Mouse (Mus musculus) erythroblast, embryonic 14.5 days (primary cell): ENCODE data around the gene Creg2. TPM values are rescaled to one million over a fixed set of nuclear protein-coding genes. Genes with fewer than 3 reads are reported as not detected.

Experiments used
- H3K27me3 ChIP-seq: 2 replicates; pipeline ENCODE4 v1.6.1; 2012; ENCODE audit warnings: inconsistent platforms; ENCODE audit not compliant: control insufficient read depth
- H3K36me3 ChIP-seq: 2 replicates; pipeline ENCODE4 v1.6.1; 2012; ENCODE audit warnings: mild to moderate bottlenecking, inconsistent platforms; ENCODE audit not compliant: control insufficient read depth
- H3K4me1 ChIP-seq: 2 replicates; pipeline ENCODE4 v1.6.1; 2012; ENCODE audit warnings: inconsistent platforms; ENCODE audit not compliant: control insufficient read depth
- H3K4me3 ChIP-seq: replicated peaks from 2 replicates; pipeline ENCODE3; 2012; ENCODE audit warnings: moderate library complexity, mild to moderate bottlenecking, inconsistent platforms
- H3K9me3 ChIP-seq: 2 replicates; pipeline ENCODE4 v1.6.1; 2012; ENCODE audit warnings: low read length, inconsistent platforms, mixed read lengths; ENCODE audit not compliant: control insufficient read depth
- GATA1 ChIP-seq: IDR thresholded peaks from 2 replicates; pipeline ENCODE4 v1.6.1; 2012; ENCODE audit warnings: low read length, inconsistent platforms, mixed read lengths
- TAL1 ChIP-seq: IDR thresholded peaks from 3 replicates; pipeline ENCODE4 v1.6.1; 2012; ENCODE audit warnings: low read length, inconsistent platforms, mixed read lengths
- polyA plus RNA-seq: library from polyadenylated mRNA; stranded (reverse); fragments of >175 nt; gene quantifications from 2 replicates; pipeline ENCODE4 v1.2.3, GENCODE M21; 2012

Creg2 gene
- polyA plus RNA-seq, 1 experiment = not detected

DNA sequence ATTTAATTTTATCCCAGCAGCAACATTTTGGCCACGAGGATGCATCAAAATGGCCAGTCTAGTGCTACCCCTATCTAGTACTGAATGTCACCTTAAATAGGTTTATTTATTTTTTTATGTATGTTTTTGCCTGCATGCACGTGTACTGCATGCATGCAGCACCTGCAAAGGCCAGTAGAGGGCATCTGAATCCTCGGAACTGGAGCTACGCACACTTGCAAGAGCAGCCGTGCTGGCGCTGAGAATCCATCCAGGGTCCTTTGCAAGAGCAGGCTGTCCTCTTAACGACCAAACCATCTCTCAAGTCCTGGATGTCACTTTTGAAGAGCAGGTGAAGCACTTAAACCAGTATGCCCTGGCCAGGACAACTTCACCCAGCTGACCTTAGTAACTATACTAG is 9.6 kb downstream of the Creg2 start:
- Histone ChIP-seq H3K4me3 (no peak overlapping the region), H3K4me1 (peaks cover 38% of the 10 kb centered on the region), H3K36me3 (peaks cover 2% of the 10 kb centered on the region; the same call in 1 of the 2 replicates), H3K27me3 (peaks cover 5% of the 10 kb centered on the region), H3K9me3 (peaks cover 6% of the 10 kb centered on the region)
- TF ChIP-seq GATA1 = no peak
- TF ChIP-seq TAL1 = no peak

DNA sequence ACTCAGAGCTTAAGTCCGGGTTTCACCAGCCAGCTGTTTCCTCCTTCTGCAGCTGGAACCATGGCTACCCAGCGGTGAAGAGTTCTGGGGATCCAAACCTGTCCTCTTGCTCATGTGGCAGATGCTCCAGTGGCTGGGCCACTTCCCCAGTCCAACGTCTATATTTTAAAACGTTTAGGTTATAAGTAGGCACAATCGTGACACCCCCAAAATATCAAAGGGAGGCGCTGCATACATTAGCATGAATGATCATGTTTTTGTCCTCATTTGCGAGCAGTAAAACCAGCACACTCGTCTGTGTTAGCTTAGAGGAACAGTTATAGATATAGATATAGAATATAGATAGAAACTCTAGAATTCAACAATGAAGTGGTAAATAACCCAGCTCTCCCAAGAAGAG is 14.1 kb downstream of the Creg2 start:
- Histone ChIP-seq H3K27me3 (peaks cover 23% of the 10 kb centered on the region), H3K4me3 (no peak overlapping the region), H3K9me3 (peaks cover 6% of the 10 kb centered on the region), H3K36me3 (peaks cover 2% of the 10 kb centered on the region; the same call in 1 of the 2 replicates), H3K4me1 (peaks cover 3% of the 10 kb centered on the region; the same call in 1 of the 2 replicates)
- TF ChIP-seq TAL1 (no peak), GATA1 (no peak)

DNA sequence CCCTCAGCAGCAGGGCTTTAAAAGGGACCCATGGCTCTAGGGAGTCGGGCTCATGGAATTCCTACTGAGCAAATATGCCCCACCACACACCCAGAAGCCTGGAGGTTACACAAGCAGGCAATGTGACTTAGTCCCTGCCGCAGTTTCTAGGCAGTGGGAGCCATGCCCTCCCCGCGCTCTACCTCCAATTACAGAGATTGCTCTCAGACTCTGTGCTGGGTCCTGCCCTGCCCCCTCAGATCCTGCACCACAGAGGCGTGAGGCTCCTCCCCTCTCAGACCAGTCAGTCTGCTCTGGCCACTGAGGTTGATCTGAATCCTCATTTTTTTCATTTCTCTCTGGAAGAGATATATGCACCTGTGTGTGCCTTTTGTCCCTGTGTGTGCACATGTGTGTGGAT is 14.6 kb downstream of the Creg2 start:
- no peak for TF ChIP-seq GATA1
- TF ChIP-seq TAL1 = no peak
- Histone ChIP-seq H3K4me1 (peaks cover 3% of the 10 kb centered on the region; the same call in 1 of the 2 replicates), H3K4me3 (no peak overlapping the region)

DNA sequence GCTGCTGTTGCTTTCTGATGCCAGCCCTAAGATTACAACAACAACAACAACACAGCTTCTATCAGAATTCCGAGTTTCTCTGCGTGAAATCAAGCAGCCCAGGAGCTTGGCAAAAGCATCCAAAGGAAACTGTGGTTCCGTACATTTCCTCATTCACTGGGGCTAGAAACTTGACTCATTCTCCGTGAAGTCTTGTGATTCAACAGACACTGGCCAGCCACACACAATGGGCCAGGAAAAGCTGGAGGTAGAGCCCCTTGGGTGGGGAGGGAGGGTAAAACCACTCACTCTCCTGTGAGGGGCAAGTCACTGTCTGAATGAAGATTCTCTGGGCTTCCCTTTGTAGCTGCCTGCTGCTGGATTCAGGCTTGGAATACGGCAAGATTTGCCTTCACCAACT is 15.1 kb downstream of the Creg2 start:
- peaks cover 3% of the 10 kb centered on the region; the same call in 1 of the 2 replicates for H3K4me1 ChIP-seq
- no peak overlapping the region for H3K4me3 ChIP-seq
- H3K36me3 ChIP-seq = no peaks in the 10 kb centered on the region
- no peaks in the 10 kb centered on the region; the same call in 1 of the 2 replicates for H3K9me3 ChIP-seq
- no peak for TF ChIP-seq TAL1
- TF ChIP-seq GATA1 = no peak
- H3K27me3 ChIP-seq = peaks cover 23% of the 10 kb centered on the region

More for the DNA sequence above, 14.6 kb downstream of the Creg2 start:
- Histone ChIP-seq H3K36me3 (peaks cover under 1% of the 10 kb centered on the region; the same call in 1 of the 2 replicates), H3K27me3 (peaks cover 23% of the 10 kb centered on the region), H3K9me3 (peaks cover under 1% of the 10 kb centered on the region)

DNA sequence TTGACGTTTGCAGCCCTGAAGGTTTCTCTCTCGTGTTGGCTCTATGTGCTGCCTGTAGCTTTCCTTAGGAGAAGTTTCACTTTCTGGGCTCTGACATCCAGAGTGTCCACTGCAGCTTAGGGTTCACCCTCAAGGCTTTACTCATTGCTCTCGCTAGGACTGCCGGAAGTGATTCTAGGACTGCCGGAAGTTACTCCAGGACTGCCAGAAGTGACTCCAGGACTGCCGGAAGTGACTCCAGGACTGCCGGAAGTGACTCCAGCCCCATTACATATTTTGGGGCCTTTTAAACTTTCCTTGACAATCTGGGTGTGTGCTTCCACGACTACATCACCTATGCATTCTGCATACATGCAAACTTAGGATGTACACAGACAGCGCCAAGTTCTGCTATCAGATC is 22.7 kb downstream of the Creg2 start:
- Histone ChIP-seq H3K9me3 (no peaks in the 10 kb centered on the region), H3K36me3 (no peaks in the 10 kb centered on the region), H3K4me1 (peaks cover 4% of the 10 kb centered on the region), H3K27me3 (peaks cover 8% of the 10 kb centered on the region), H3K4me3 (no peak overlapping the region)
- TF ChIP-seq TAL1 (no peak), GATA1 (no peak)

DNA sequence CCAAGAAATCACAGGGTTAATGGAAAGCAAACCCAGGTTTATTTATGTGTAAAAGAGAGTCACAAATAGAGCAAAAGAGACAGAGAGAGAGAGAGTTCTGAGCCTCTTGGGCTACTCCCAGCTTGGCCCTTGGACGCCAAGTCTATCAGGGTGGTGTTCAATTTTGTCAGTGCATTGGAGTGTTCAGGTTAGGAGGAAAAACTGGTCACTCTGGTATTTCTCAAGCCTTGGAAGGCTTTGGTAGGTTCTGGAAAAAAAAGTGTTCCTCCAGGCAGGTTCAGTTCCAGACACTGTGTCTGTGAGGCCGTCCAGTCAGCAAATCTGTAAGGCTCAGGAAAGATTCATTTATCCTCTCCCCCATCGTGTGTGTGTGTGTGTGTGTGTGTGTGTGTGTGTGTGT is 25.8 kb downstream of the Creg2 start:
- Histone ChIP-seq H3K27me3 (peaks cover 6% of the 10 kb centered on the region), H3K9me3 (no peaks in the 10 kb centered on the region), H3K36me3 (no peaks in the 10 kb centered on the region), H3K4me3 (no peak overlapping the region), H3K4me1 (peaks cover 4% of the 10 kb centered on the region)
- TF ChIP-seq GATA1 = no peak
- no peak for TF ChIP-seq TAL1

DNA sequence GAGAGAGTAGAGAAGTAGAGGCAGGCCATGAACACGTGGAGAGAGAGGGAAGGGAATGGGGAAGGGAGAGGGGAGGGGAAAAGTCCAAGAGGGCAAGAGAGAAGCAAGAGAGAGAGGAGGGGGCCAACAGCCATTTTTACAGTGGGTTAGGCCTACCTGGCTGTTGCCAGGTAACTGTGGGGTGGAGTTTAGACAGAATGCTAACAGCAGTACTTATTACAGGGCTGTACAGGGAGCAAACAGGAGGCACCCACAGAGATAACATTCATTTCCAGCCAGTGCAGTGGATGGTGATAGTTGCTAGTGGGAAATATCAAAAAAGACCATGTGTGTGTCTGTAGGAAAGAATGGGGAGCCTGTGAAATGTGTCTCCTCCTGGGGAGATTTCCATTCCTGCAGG is 27.5 kb downstream of the Creg2 start:
- Histone ChIP-seq H3K27me3 (peaks cover 6% of the 10 kb centered on the region), H3K4me1 (peaks cover 4% of the 10 kb centered on the region), H3K36me3 (no peaks in the 10 kb centered on the region), H3K9me3 (no peaks in the 10 kb centered on the region), H3K4me3 (no peak overlapping the region)
- TF ChIP-seq TAL1 (no peak), GATA1 (no peak)

DNA sequence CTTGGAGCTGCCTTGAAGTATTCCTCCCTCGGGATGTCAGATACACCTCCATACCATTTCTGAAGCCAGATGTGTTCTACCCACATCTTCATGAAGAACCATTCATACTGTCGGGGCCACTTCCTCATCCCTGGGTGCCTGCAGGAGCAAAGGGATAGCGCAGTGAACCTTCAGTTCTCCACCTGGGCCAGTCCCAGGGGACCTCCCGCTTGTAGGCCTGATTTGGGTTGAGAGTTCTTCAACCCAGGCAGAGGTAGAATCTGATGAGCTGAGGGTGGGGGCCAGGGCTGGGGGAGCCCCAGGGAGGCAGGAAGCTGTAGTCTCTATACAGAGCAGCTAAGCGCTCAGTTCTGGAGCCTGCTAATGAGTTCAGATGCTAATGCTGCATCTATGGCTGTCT is 28.2 kb downstream of the Creg2 start:
- TF ChIP-seq GATA1 (no peak), TAL1 (no peak)
- Histone ChIP-seq H3K9me3 (no peaks in the 10 kb centered on the region), H3K4me3 (no peak overlapping the region), H3K27me3 (peaks cover 6% of the 10 kb centered on the region), H3K4me1 (peaks cover 4% of the 10 kb centered on the region), H3K36me3 (no peaks in the 10 kb centered on the region)

DNA sequence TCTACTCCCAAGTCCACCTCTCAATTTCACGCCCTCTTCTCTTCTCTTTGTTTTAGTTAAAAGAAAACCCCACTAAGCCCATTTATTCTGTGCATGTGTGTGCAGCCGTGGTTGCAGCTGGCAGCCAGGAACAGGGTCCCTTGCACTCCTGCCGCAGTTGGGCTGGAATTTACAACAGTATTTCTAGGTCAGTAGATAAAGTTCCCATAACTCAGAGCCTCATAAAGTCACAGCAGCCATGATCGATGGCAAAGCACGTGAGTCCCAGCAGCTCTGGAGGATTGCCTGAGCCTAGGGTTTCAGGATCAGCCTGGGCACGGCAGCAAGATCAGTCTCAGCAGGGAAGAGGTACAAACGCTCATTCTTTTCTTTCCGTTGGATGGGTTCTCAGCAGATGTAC is 32.8 kb downstream of the Creg2 start:
- Histone ChIP-seq H3K4me3 (no peak overlapping the region), H3K9me3 (no peaks in the 10 kb centered on the region), H3K27me3 (peaks cover 19% of the 10 kb centered on the region), H3K36me3 (no peaks in the 10 kb centered on the region), H3K4me1 (peaks cover 10% of the 10 kb centered on the region)
- TF ChIP-seq TAL1 = no peak
- no peak for TF ChIP-seq GATA1

DNA sequence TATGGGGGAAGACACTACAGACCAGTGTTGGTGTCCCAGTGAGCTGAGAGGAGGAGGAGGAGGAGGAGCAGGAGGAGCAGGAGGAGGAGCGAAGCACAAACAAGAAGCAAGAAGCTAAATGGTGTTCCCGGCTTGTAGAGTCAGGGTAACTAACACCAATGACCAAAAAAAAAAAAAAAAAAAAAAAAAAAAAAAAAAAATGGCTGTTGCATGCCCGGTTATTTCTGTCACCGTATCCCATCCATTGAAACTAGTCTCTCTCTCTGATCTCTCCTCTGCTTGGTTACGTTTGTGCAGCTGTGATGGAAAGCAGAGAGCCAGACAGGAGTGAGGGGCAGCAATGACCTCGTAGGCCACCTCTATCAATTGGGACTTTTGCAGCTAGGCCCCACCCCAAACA is 35.7 kb downstream of the Creg2 start:
- Histone ChIP-seq H3K9me3 (no peaks in the 10 kb centered on the region), H3K4me3 (no peak overlapping the region), H3K4me1 (peaks cover 10% of the 10 kb centered on the region), H3K27me3 (peaks cover 26% of the 10 kb centered on the region), H3K36me3 (no peaks in the 10 kb centered on the region)
- no peak for TF ChIP-seq GATA1
- peak; percentile 11; the same call in 1 of the 3 replicates for TF ChIP-seq TAL1
